Mouse (Mus musculus): Measurements from ENCODE around the gene Hoxc8. TPM values are rescaled to one million over a fixed set of nuclear protein-coding genes. Genes with fewer than 3 reads are reported as not detected.
A peak's percentile ranks its signal among the peaks of the same experiment; 100 is the strongest.

The Hoxc8 gene
- polyA plus RNA-seq, 1 experiment from 2014 or later: not detected

DNA sequence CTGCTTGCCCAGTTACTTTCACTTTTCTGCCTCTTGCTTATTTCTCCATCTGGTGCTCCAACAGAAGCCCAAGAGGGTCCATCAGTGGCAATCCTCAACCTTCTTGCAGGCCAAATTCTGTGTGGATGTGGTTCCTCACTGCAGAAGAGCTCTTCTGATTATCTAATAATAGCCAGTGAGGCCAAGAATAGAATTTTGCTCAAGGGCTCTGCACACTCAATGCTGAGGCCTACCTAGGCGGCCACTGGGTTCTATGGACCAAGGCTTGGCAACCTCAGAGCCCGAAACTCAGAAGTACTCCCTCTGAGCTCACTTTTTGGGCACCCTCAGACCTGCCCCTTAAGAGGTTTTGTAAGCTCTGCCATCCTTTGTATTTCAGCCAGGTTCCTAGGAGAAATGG is 11.0 kb downstream of the Hoxc8 start:
- DNase-seq (no peak), ATAC-seq (ENCODE audit: insufficient read depth) (no peak)
- Histone ChIP-seq H3K4me2 (no peak overlapping the region), H3K27me3 (ENCODE audit: insufficient read depth, low read length) (peaks cover 100% of the 10 kb centered on the region), H3K4me1 (ENCODE audit: insufficient read depth) (no peaks in the 10 kb centered on the region), H3K9me3 (ENCODE audit: low read depth, low read length) (no peaks in the 10 kb centered on the region), H3K9ac (no peak overlapping the region), H3K4me3 (ENCODE audit: low read depth, low read length) (no peak overlapping the region), H3K27ac (ENCODE audit: low read depth) (no peak overlapping the region), H3K36me3 (ENCODE audit: insufficient read depth) (no peaks in the 10 kb centered on the region)
- no peak for TF ChIP-seq CTCF (IDR thresholded peaks at IDR 0.05; ENCODE audit: low read depth)
- WGBS: 27% methylated on average over 2 of the region's 2 CpGs

DNA sequence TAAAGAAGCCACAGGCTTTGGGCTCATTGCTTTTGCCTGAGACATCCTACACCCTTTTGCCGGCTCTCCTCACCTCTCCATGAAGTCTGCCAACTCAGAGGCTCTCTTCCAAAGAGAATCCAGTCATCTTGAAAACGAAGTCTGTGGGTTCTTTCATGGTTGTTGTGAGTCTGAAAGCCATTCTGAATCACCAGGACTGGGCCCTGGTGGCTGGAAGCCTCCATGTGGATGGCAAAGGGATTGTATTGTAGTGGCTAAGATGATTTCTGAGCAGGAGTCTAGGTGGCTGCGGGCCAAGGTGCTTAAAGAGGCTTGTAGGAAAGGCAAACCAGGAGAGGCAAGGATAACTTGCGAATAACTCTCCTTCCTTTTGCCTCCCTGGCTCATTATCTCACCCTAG is 11.7 kb downstream of the Hoxc8 start:
- TF ChIP-seq CTCF (IDR thresholded peaks at IDR 0.05; ENCODE audit: low read depth): no peak
- Histone ChIP-seq H3K27ac (ENCODE audit: low read depth) (no peak overlapping the region), H3K4me3 (ENCODE audit: low read depth, low read length) (no peak overlapping the region), H3K36me3 (ENCODE audit: insufficient read depth) (no peaks in the 10 kb centered on the region), H3K9ac (no peak overlapping the region), H3K4me2 (no peak overlapping the region), H3K27me3 (ENCODE audit: insufficient read depth, low read length) (peaks cover 100% of the 10 kb centered on the region), H3K4me1 (ENCODE audit: insufficient read depth) (no peaks in the 10 kb centered on the region), H3K9me3 (ENCODE audit: low read depth, low read length) (no peaks in the 10 kb centered on the region)
- ATAC-seq (ENCODE audit: insufficient read depth) (no peak), DNase-seq (no peak)
- 17% methylated on average over 4 of the region's 4 CpGs for WGBS

DNA sequence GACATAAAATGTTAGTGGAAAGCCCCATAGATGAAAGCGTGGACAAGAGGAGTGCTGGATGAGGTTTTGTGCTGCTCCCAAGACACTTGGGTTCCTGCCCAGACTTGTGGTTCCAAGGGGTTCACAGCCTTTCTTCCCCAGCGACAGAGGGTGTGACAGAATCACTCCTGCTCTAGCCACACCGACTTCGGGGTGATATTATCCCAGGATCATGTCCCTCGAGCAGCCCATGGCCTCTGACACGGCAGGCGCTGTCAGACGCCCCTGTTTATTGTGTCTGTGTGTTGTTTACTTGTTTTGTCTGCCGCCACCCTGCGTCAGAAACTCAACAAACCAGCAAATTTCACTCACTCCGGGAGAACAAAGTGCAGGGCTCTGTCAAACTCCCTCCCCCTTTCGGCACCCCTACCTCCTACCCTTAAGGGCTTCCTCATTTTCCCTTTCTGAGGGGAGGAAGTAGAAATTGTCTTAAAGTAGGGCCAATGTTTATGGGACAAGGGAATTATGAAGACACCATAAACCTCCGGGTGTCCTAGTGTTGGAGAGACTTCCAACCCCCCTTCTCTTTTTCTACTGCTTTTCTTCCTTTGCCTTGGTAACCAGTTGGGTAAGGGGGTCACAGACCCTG is 12.5 kb downstream of the Hoxc8 start:
- H3K9me3 ChIP-seq (ENCODE audit: low read depth, low read length): no peaks in the 10 kb centered on the region
- peaks cover 100% of the 10 kb centered on the region for H3K27me3 ChIP-seq (ENCODE audit: insufficient read depth, low read length)
- ATAC-seq (ENCODE audit: insufficient read depth) (no peak), DNase-seq (no peak)
- 5% methylated on average over 13 of the region's 13 CpGs for WGBS
- H3K27ac ChIP-seq (ENCODE audit: low read depth): no peak overlapping the region
- H3K4me1 ChIP-seq (ENCODE audit: insufficient read depth): no peaks in the 10 kb centered on the region
- no peak overlapping the region for H3K9ac ChIP-seq
- H3K36me3 ChIP-seq (ENCODE audit: insufficient read depth): no peaks in the 10 kb centered on the region
- H3K4me3 ChIP-seq (ENCODE audit: low read depth, low read length): no peak overlapping the region
- H3K4me2 ChIP-seq: no peak overlapping the region
- TF ChIP-seq CTCF (IDR thresholded peaks at IDR 0.05; ENCODE audit: low read depth): no peak

DNA sequence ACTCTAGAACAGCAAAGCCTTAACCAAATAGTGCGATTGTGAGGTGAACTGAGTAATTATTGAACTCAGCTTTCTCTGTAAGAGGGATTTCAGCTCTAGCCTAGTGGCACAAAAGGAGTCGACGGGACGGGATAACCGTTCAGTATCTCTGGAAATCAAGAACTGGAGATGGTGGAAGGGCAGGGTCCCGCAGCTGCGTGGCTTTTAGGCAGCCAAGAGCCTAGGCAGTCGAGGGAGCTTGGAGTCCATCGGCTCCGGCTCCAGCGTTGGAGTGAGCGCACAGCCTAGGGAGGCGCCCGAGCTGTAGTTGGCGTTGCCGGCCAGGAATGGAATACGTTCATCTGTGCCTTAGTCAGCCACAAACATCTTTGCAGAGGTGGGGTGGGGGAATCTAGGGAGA is 14.9 kb downstream of the Hoxc8 start:
- DNase-seq (peak; percentile 37), ATAC-seq (ENCODE audit: insufficient read depth) (no peak)
- Histone ChIP-seq H3K4me3 (ENCODE audit: low read depth, low read length) (no peak overlapping the region), H3K27ac (ENCODE audit: low read depth) (no peak overlapping the region), H3K9ac (no peak overlapping the region), H3K9me3 (ENCODE audit: low read depth, low read length) (no peaks in the 10 kb centered on the region), H3K4me1 (ENCODE audit: insufficient read depth) (no peaks in the 10 kb centered on the region), H3K27me3 (ENCODE audit: insufficient read depth, low read length) (peaks cover 100% of the 10 kb centered on the region), H3K4me2 (no peak overlapping the region), H3K36me3 (ENCODE audit: insufficient read depth) (no peaks in the 10 kb centered on the region)
- 1% methylated on average over 17 of the region's 17 CpGs for WGBS
- no peak for TF ChIP-seq CTCF (IDR thresholded peaks at IDR 0.05; ENCODE audit: low read depth)

DNA sequence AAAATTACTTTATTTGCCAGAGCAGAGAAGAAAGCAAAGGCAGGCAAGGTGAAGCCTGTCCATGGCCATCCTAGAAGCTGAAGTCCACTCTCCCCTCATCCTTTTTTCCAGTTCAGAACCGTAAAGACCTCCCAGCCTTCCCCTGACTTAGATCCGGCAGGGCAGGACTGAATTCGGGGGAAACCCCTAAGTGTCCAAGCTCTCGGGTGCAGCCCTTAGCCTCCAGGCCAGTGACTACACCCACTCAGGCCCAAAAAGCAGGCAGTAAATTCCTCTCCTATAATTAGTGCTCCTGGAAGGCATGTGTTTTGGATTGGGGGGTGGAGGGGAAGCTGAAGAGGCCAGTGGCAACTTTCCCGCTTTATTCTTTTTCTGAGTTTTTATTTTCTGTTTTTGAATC is 15.4 kb downstream of the Hoxc8 start:
- H3K4me3 ChIP-seq (ENCODE audit: low read depth, low read length): no peak overlapping the region
- DNase-seq (no peak), ATAC-seq (ENCODE audit: insufficient read depth) (no peak)
- no peak for TF ChIP-seq CTCF (IDR thresholded peaks at IDR 0.05; ENCODE audit: low read depth)
- peaks cover 100% of the 10 kb centered on the region for H3K27me3 ChIP-seq (ENCODE audit: insufficient read depth, low read length)
- no peak overlapping the region for H3K27ac ChIP-seq (ENCODE audit: low read depth)
- WGBS: 8% methylated on average over 5 of the region's 5 CpGs
- no peaks in the 10 kb centered on the region for H3K36me3 ChIP-seq (ENCODE audit: insufficient read depth)
- no peak overlapping the region for H3K9ac ChIP-seq
- H3K4me1 ChIP-seq (ENCODE audit: insufficient read depth): no peaks in the 10 kb centered on the region
- H3K4me2 ChIP-seq: no peak overlapping the region
- no peaks in the 10 kb centered on the region for H3K9me3 ChIP-seq (ENCODE audit: low read depth, low read length)

DNA sequence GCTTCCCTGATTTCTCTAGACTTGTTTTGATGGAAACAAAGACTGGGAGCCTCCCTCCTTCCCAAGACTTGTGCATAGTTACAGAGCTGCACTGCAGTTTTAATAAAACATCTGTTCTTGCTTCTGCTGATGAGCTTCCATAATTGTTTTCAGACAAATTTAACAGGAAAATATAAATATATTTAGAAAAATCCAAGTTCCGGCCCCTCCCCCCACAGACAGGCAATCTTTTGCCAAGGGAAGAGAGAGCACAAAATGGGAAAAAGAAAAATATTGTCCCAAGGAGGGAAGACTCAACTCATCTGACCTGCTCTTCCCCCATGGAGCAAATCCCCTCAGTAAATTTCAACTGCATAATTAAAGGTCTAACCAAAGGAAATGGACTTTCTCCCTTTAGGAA is 15.9 kb downstream of the Hoxc8 start:
- WGBS: 29% methylated on average over 1 of the region's 1 CpGs
- H3K9me3 ChIP-seq (ENCODE audit: low read depth, low read length): no peaks in the 10 kb centered on the region
- H3K4me2 ChIP-seq: no peak overlapping the region
- no peak for TF ChIP-seq CTCF (IDR thresholded peaks at IDR 0.05; ENCODE audit: low read depth)
- H3K4me3 ChIP-seq (ENCODE audit: low read depth, low read length): no peak overlapping the region
- H3K4me1 ChIP-seq (ENCODE audit: insufficient read depth): no peaks in the 10 kb centered on the region
- H3K27ac ChIP-seq (ENCODE audit: low read depth): no peak overlapping the region
- peaks cover 100% of the 10 kb centered on the region for H3K27me3 ChIP-seq (ENCODE audit: insufficient read depth, low read length)
- DNase-seq (no peak), ATAC-seq (ENCODE audit: insufficient read depth) (no peak)
- H3K36me3 ChIP-seq (ENCODE audit: insufficient read depth): no peaks in the 10 kb centered on the region
- H3K9ac ChIP-seq: no peak overlapping the region

DNA sequence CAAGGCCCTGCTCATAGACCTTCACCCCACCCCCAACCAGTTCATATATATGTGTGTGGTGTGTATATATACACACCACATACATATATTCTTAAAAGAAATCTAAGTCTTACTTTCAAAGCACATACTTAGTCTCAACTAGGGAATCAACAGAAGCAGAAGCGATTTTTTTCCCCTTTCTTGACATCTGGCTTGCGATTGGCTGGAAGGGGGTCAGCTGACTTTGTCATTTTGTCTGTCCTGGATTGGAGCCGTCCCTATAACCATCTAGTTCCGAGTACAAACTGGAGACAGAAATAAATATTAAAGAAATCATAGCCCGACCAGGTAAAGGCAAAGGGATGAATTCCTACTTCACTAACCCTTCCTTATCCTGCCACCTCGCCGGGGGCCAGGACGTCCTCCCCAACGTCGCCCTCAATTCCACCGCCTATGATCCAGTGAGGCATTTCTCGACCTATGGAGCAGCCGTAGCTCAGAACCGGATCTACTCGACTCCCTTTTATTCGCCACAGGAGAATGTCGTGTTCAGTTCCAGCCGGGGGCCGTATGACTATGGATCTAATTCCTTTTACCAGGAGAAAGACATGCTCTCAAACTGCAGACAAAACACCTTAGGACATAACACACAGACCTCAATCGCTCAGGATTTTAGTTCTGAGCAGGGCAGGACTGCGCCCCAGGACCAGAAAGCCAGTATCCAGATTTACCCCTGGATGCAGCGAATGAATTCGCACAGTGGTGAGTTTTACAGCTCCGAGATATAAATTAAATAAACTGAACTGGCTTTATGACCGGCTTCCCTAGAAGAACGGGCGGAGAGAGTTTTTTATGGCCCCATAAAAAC is 19.1 kb downstream of the Hoxc8 start:
- no peak for TF ChIP-seq CTCF (IDR thresholded peaks at IDR 0.05; ENCODE audit: low read depth)
- H3K27me3 ChIP-seq (ENCODE audit: insufficient read depth, low read length): peaks cover 99% of the 10 kb centered on the region
- peak overlapping the region; percentile 36 for H3K4me2 ChIP-seq
- 0 out of 2 replicates have a peak overlapping the region, but pooled peaks have one; percentile 3 for H3K9ac ChIP-seq
- no peak overlapping the region for H3K27ac ChIP-seq (ENCODE audit: low read depth)
- H3K9me3 ChIP-seq (ENCODE audit: low read depth, low read length): no peaks in the 10 kb centered on the region
- WGBS: 2% methylated on average over 27 of the region's 27 CpGs
- ATAC-seq (ENCODE audit: insufficient read depth) (no peak), DNase-seq (no peak)
- no peaks in the 10 kb centered on the region for H3K36me3 ChIP-seq (ENCODE audit: insufficient read depth)
- peak overlapping the region; percentile 5; the same call in 1 of the 2 replicates for H3K4me3 ChIP-seq (ENCODE audit: low read depth, low read length)
- no peaks in the 10 kb centered on the region for H3K4me1 ChIP-seq (ENCODE audit: insufficient read depth)
